Mouse (Mus musculus) ES-E14 (cell line): ENCODE measurements around the gene Cox4i1. TPM values are rescaled to one million over a fixed set of nuclear protein-coding genes. Genes with fewer than 3 reads are reported as not detected.

Source experiments
- DNase-seq: peaks from one replicate; pipeline ENCODE4 v3.0.0-alpha.2; 2013; ENCODE audit warnings: low read depth, low spot score
- H3K27ac ChIP-seq: 2 replicates; pipeline ENCODE4 v1.5.1; 2012; ENCODE audit warnings: low read depth, mild to moderate bottlenecking, low read length, moderate library complexity, mixed read lengths; ENCODE audit not compliant: poor library complexity, insufficient read depth, severe bottlenecking
- H3K36me3 ChIP-seq: 2 replicates; pipeline ENCODE4 v1.6.1; 2012; ENCODE audit warnings: mild to moderate bottlenecking, low read length, moderate library complexity, mixed read lengths; ENCODE audit not compliant: control insufficient read depth, poor library complexity, insufficient read depth, severe bottlenecking
- H3K4me1 ChIP-seq, 2 experiments: fragments of 150-350 bp in 1 of 2; sonication (generic) in 1 of 2; 2 replicates each; pipeline ENCODE4 v1.6.1; 2012; ENCODE audit warnings: low read length in 2 of 2, mild to moderate bottlenecking in 1 of 2, mixed read lengths in 1 of 2; ENCODE audit not compliant: control insufficient read depth in 2 of 2, insufficient read depth in 2 of 2, poor library complexity in 1 of 2
- H3K4me3 ChIP-seq, 2 experiments: fragments of 150-350 bp in 1 of 2; sonication (generic) in 1 of 2; 2 replicates each; pipeline ENCODE4 v1.5.1; 2012; ENCODE audit warnings: low read length in 2 of 2, low read depth in 1 of 2, mild to moderate bottlenecking in 1 of 2, mixed read lengths in 1 of 2; ENCODE audit not compliant: insufficient read depth in 1 of 2, poor library complexity in 1 of 2, severe bottlenecking in 1 of 2
- H3K9ac ChIP-seq: 2 replicates; pipeline ENCODE4 v1.6.1; 2012; ENCODE audit warnings: low read depth, mild to moderate bottlenecking, low read length, mixed read lengths; ENCODE audit not compliant: poor library complexity, insufficient read depth, severe bottlenecking
- H3K9me3 ChIP-seq: fragments of 150-350 bp; sonication (generic); 2 replicates; pipeline ENCODE4 v1.6.1; 2012; ENCODE audit warnings: low read depth, mild to moderate bottlenecking, low read length; ENCODE audit not compliant: control insufficient read depth, insufficient read depth
- CHD2 ChIP-seq: IDR thresholded peaks from 2 replicates; pipeline ENCODE4 v1.6.1; 2014; ENCODE audit warnings: mild to moderate bottlenecking, low read depth, low read length, inconsistent platforms
- HCFC1 ChIP-seq: IDR thresholded peaks from 2 replicates; pipeline ENCODE4 v1.6.1; 2012; ENCODE audit warnings: low read length, inconsistent platforms, borderline replicate concordance; ENCODE audit not compliant: insufficient read depth
- MAFK ChIP-seq: IDR thresholded peaks from 2 replicates; pipeline ENCODE4 v1.6.1; 2014; ENCODE audit warnings: mild to moderate bottlenecking, low read depth, low read length, inconsistent platforms; ENCODE audit not compliant: insufficient read depth
- ZC3H11A ChIP-seq: IDR thresholded peaks from 2 replicates; pipeline ENCODE4 v1.6.1; 2012; ENCODE audit warnings: low read depth, mild to moderate bottlenecking, inconsistent platforms, low read length, borderline replicate concordance
- ZNF384 ChIP-seq: IDR thresholded peaks from 2 replicates; pipeline ENCODE4 v1.6.1; 2012; ENCODE audit warnings: low read depth, low read length, inconsistent platforms
- in situ Hi-C, 2 experiments: fragments of 600-800 bp; cut with MboI; formaldehyde crosslinking; loops; one replicate each; pipeline ENCODE4 v1.15.1; 2025; ENCODE audit warnings: low sequenced_read_pairs in 2 of 2, inconsistent platforms in 1 of 2; ENCODE audit not compliant: unreplicated experiment in 2 of 2
- total RNA-seq: library from RNA; depleted of rRNA; stranded (reverse); fragments of 300-350 nt; gene quantifications from 2 replicates; pipeline ENCODE4 v1.2.3, GENCODE M21; 2012

Gene Cox4i1
- total RNA-seq, 1 experiment = 1,965 TPM

GRCm38 (mm10) chr8:120631441-120632375, 36.3 kb upstream of the Cox4i1 start:
- DNase-seq = peak; percentile 47

GRCm38 (mm10) chr8:120632969-120633664, 34.9 kb upstream of the Cox4i1 start:
- peak overlapping the region; percentile 75 for H3K9ac ChIP-seq
- peak overlapping the region; percentile 50; the same call in 1 of the 2 replicates for H3K27ac ChIP-seq
- TF ChIP-seq MAFK (no peak), HCFC1 (no peak), CHD2 (no peak)
- no peaks in the 10 kb centered on the region for H3K36me3 ChIP-seq
- peak overlapping the region; percentile 74 to 75 for H3K4me3 ChIP-seq
- no peak for DNase-seq
- H3K4me1 ChIP-seq = peaks cover 7 to 31% of the 10 kb centered on the region in 2 experiments; a peak in 3 of 4 replicates
- in situ Hi-C loops = no loop called here
- H3K9me3 ChIP-seq = no peaks in the 10 kb centered on the region

More at GRCm38 (mm10) chr8:120631441-120632375, 36.3 kb upstream of the Cox4i1 start:
- Histone ChIP-seq H3K4me3 (peak overlapping the region in 1 of 2 experiments; percentile 14; a peak in 2 of 4 replicates), H3K36me3 (no peaks in the 10 kb centered on the region), H3K4me1 (peaks cover 7 to 35% of the 10 kb centered on the region in 2 experiments; a peak in 3 of 4 replicates), H3K9me3 (no peaks in the 10 kb centered on the region), H3K9ac (peak overlapping the region; percentile 4; the same call in 1 of the 2 replicates), H3K27ac (peak overlapping the region; percentile 50)
- in situ Hi-C loops = no loop called here
- TF ChIP-seq MAFK (no peak), ZNF384 (no peak), ZC3H11A (no peak), CHD2 (no peak), HCFC1 (no peak)

- Histone ChIP-seq H3K9me3 (no peaks in the 10 kb centered on the region), H3K27ac (no peak overlapping the region), H3K4me1 (peaks cover 7 to 29% of the 10 kb centered on the region in 2 experiments; a peak in 3 of 4 replicates), H3K9ac (peak overlapping the region; percentile 75), H3K36me3 (no peaks in the 10 kb centered on the region), H3K4me3 (peak overlapping the region; percentile 74 to 75)
- DNase-seq = no peak
- in situ Hi-C loops = no loop called here
- TF ChIP-seq CHD2 (no peak), ZNF384 (no peak)
Measured at GRCm38 (mm10) chr8:120633665-120634271, 34.3 kb upstream of the Cox4i1 start.

- DNase-seq = no peak
Measured at GRCm38 (mm10) chr8:120634329-120634839, 33.6 kb upstream of the Cox4i1 start.

More at GRCm38 (mm10) chr8:120634329-120634839, 33.6 kb upstream of the Cox4i1 start:
- no peaks in the 10 kb centered on the region for H3K9me3 ChIP-seq
- H3K4me3 ChIP-seq = peak overlapping the region; percentile 74 to 75
- H3K36me3 ChIP-seq = no peaks in the 10 kb centered on the region
- in situ Hi-C loops = no loop called here
- peaks cover 7 to 29% of the 10 kb centered on the region in 2 experiments; a peak in 3 of 4 replicates for H3K4me1 ChIP-seq
- no peak overlapping the region for H3K27ac ChIP-seq
- TF ChIP-seq MAFK (no peak), HCFC1 (no peak), ZC3H11A (no peak)
- peak overlapping the region; percentile 75 for H3K9ac ChIP-seq
